Mouse (Mus musculus): ENCODE measurements at regions not wholly inside any gene's neighbourhood (a gene's known extent, or its start where the extent isn't known, plus 50 kb on each side); places are given as distances from the start of the nearest gene placed in this dataset.
A peak's percentile ranks its signal among the peaks of the same experiment; 100 is the strongest.
"Not testable (repeated sequence)": the region's sequence is repeated elsewhere in the genome, so short reads cannot be mapped to it uniquely, and the experiment has no call there.

DNA sequence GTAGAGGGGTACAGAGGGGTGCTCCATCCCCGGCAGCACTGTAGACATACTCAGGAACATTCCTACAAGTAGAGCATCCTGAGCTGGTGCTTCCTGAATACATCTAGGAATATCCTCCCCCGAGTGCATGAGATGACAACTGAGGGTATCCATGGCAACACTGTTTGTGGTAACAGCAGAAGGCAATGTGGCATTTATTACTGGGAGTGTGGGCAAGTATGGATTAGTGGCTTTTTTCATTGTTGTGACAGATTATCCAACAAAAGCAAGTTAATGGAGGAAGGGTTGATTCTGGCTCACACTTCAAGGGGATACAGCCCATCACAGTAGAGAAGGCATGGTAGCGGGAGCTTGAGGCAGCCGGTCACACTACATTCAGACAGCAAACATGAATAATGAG, 114.0 kb upstream of the Nxpe4 start:
- peak in 1 of 2 experiments; percentile 52 for DNase-seq (ENCODE audit: low spot score in 2 of 2)

DNA sequence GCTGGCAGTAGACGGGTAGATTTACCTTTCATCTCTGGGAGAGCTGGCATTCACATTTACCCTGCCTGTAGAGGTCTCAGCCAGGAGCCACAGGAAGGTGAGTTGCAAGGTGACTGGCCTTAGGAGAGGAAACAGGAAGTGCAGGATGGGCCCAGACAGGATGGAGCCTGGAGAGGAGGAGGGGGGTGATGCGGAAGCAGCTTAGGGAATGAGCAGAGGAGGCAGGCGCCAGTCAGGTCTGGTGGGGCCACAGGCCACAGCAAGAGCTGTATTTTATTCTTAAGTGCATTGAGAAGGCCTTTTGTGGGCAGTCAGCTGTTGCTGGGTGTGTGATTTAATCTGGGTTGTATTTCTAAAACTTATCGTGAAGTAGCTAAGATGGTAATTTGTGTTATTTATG, 108.2 kb upstream of the Nxpe4 start:
- DNase-seq (ENCODE audit: low spot score in 2 of 2): no peak

DNA sequence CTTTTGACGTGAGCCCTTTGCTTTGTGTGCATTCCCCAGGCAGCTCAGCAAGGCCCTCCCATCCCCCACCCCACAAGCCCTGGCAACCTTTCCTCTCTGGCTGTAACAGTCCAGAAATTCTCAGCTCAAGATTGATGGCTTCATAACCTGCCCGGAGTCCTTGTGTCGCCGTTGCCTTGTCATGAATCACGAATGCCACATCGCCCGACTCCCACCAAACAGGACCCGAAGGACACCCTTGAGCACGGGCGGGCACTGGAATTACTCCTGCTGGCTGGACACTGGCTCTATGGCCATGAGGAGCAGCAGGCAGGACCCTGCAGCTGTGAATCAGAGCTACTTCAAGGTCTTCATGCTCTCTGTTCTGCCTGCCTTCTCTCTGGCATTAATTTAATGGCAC, 106.6 kb upstream of the Nxpe4 start:
- DNase-seq (ENCODE audit: low spot score in 2 of 2): no peak

DNA sequence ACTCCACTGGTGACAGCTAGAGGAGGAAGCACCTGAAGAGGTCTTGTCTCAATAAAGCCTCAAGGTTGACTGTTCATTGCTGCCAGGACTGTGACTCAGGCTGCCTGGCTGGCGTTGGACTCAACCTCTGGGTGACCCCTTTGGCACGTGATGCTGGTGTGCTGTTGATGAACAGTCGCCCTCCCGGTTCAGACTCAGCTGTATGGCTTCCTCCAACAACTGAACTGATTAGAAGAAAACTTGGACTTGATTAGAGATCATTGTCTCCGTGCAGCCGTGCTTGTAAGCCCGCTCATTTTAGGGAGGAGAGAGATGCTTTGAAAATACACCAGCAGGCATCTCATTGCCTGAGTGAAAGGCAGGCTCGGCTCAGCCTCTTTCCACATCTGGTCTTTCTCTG, 103.2 kb upstream of the Nxpe4 start:
- DNase-seq (ENCODE audit: low spot score in 2 of 2): no peak

DNA sequence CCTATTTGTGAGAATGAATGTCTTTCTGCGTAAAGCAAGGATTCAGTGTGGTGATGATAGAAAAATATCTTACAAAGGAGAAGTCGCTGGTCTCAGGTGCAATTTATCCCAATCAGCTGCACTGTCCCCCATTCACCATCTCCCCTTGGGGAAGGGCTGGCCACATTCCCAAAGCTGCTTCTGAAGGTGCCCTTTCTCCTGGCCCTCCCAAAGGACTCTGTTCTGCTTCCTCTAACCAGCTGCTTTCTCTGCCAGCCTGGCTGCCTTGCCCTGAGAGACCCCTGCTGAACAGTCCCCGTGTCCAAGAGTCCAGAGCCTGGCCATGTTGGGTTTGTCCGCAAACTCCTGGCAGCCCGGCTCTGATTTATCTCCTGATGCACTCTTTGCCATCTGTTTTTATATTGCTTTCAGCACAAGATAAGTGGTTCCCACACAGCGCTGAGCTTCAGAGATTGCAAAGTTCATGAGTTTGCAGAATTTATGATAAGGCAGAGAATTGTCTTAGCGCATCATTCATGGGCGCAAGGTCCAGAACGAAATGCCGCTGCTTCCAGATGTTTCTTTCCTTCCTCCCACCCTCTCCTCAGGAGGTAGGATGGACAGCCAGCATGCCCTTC, 102.2 kb upstream of the Nxpe4 start:
- no peak for DNase-seq (ENCODE audit: low spot score in 2 of 2)

DNA sequence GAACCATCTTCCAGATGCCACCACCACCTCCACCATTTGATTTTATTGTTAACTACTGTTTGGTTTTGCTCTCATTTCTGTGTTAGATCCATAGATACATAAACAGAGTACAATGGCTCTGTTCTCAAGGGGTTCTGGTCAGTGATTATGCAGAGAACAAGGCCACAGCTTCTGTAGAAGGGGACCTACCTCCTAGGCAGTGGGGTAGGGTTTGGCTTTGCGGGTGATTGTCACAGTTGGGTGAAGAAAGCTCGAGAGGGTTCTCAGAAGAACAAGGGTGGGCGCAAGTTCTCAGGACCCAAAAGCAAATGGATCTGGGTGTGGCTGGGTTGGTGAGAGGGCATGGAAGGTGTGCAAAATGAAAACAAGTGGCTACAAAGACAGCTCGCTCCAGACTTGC, 100.8 kb upstream of the Nxpe4 start:
- DNase-seq (ENCODE audit: low spot score in 2 of 2): no peak

DNA sequence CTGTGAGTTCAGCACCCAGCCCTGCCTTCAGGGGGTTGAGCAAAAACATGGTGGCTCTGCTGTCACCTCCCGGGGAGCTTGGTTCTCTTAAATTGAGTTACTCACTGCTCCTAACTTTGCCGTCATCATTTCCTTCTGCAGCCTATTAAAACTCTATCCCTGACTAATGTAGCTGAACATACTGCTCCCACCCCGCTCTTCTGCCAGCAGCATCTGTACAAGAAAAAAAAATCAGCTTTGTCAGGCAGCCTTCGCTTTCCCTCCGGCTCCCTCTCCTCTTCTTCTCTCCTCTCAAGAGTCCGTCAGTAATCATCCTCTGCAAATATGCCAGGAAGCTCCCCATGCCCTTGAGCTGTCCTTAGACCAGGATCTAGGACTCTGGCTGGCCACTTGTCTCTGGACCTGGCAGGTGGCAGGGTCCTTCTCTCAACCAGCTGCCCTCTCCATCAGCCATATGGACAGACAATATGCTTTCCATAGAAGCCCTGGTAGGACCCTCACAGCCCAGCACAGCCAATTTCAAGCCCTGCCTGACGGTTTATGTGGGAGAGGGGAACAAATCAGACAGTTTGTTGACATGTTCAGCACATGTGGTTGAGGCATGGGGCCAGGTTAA, 95.0 kb upstream of the Nxpe4 start:
- no peak for DNase-seq (ENCODE audit: low spot score in 2 of 2)

DNA sequence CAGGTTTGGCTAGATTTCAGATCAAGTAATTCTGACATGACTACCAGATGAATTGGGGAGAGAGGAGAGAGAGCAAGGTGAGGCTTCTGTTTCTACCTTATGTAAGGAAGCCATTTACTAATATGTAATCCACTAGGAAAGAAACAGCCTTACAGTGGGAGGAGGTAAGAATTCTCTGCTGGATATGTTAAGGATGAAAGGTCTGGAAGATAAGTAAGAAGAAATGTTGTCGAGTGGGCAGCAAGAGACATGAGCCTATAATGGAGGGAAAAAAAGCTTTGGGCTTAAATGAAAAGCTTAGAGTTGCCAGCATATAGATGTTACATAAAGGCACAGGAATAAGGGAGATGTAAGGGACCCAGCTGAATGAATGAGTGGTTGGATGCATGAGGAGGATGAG, 89.2 kb upstream of the Nxpe4 start:
- peak in 1 of 2 experiments; percentile 37 for DNase-seq (ENCODE audit: low spot score in 2 of 2)

DNA sequence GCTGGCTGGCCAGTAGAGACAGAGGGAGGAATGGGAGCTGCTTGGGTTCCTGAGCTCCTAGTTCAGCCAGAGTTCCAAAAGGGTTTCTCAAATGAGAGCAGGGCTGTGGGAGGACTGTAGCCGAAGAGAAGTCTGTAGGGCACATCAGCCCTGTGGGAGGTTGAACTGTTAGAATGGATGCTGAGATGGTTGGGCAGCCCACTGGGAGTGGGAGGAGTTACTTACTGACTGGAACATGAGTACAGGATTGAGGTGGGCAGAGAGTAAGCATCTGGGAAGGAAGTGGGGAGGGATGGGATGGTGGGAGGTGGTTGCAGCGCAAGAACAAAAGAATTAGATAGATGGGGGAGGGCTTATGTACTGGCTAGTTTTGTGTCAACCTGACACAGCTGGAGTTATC, 88.7 kb upstream of the Nxpe4 start:
- DNase-seq (ENCODE audit: low spot score in 2 of 2): peak; percentile 77 to 88

DNA sequence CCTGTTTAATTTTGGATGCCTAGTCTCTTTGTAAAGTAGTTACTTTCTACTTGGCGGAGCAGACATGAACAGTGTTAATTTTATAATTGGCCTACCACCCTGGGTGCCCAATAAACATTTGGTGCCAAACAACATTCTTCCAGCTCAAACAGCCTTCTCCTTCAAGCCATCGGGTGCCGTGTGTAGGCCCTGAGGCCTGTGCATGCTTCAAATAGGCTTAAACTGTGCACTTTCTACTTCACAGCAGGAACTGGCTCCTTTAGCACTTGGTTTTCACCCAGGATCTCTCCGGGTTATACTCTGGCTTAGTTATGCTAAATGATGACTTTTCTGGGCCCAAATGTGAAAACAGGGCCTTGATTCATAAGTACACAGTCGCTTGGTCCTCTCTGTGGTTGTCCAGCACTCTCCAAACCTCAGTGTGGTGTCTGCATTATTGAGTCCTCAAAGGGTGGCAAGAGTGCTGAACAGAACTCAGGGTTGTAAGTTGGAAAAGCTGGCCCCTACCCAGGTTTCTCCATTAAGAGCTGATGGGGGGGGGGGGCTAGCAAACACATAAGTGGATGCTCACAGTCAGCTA, 86.1 kb upstream of the Nxpe4 start:
- DNase-seq (ENCODE audit: low spot score in 2 of 2): no peak

DNA sequence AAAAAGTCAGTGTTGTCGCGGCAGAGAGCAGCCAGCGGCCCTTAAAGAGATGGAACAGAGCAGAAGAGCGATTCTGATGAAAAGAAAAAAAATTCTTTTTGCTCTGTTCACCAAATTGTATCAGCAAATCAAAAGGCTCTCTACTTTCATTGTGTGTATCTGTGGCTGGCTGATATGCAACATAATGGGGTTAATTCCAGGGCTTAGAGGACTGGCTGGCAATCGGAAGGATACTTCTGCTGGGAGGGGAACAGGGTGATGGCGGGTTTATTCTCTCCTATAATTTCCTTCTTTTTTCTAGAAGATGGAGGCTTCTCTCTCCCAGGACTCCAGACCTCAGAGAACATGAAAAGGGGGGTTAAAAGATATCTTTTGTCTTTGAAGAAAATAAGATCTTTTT, 79.4 kb upstream of the Nxpe4 start:
- no peak for DNase-seq (ENCODE audit: low spot score in 2 of 2)

DNA sequence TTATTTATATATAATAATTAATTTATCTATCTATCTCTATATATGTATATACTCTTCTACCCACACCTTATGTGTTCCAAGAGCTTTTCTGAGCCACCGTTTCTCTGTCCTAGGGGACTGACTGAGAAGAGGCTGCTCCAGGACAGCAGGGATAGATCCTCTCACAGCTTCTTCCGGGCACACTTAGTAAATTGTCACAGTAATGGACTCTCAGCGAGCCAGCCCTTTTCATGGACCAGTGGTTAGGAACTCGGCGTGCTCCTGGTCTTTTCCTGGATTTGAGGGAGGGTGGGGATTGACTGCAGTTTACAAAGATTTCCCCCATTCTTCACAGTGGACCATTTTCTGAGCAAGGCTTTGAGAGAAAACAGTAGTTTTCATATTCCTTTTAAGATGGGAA, 77.6 kb upstream of the Nxpe4 start:
- DNase-seq (ENCODE audit: low spot score in 2 of 2): not testable (repeated sequence)

DNA sequence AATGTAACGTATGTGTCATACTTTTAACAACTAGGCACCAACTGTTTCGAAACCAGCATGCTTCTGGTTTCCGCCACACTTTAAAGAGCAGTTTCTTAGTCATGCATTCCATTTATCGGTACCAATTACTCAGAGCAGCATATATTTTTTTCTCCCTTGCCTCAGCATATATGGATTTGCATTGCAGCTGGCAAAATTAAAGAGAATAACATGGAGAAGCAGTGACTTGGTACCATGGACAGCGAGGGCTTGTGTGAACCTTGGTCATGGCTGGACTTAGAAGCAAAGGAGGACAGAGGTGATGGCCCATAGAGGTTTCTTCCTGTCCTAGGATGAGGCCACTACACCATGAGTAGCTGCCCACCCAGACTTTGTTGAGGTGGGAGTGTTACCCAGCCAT, 72.2 kb upstream of the Nxpe4 start:
- no peak for DNase-seq (ENCODE audit: low spot score in 2 of 2)

DNA sequence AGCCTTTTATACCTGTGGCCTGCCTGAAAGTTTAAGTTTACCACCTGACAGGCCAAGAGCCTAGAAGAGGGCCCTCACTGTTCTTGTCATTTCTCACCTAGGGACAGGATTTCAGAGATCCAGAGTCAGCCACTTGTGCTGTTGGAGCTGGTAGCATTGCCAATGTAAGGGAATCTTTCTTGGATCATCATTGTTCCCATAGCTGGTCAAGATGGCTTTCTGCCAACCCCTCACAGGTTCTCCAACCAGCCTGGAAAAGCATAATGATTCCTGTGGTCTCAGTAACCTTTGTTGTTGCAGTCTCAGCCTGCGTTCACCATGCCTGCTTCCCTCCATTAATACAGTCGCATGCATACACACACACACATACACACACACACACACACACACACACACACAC, 67.1 kb upstream of the Nxpe4 start:
- no peak for DNase-seq (ENCODE audit: low spot score in 2 of 2)

DNA sequence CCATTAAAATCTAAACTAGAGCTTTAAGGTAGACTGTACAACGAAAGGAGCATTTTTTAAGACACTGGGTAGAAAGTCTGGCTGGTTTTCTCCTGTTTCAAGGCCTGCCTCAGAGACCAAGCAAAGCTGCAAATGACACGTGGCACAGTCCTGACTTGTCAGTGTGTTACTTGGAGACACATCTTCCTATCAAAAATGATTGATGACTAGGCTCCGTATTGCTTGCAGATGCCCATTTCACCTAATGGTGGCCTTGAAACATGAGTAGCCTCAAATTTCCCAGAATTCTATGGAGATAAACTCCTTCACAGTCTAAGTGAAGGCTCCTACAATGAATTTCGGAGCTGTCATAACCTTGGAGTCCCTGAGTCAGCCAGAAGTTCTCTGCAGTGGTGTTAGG, 62.0 kb upstream of the Nxpe4 start:
- DNase-seq (ENCODE audit: low spot score in 2 of 2): no peak

DNA sequence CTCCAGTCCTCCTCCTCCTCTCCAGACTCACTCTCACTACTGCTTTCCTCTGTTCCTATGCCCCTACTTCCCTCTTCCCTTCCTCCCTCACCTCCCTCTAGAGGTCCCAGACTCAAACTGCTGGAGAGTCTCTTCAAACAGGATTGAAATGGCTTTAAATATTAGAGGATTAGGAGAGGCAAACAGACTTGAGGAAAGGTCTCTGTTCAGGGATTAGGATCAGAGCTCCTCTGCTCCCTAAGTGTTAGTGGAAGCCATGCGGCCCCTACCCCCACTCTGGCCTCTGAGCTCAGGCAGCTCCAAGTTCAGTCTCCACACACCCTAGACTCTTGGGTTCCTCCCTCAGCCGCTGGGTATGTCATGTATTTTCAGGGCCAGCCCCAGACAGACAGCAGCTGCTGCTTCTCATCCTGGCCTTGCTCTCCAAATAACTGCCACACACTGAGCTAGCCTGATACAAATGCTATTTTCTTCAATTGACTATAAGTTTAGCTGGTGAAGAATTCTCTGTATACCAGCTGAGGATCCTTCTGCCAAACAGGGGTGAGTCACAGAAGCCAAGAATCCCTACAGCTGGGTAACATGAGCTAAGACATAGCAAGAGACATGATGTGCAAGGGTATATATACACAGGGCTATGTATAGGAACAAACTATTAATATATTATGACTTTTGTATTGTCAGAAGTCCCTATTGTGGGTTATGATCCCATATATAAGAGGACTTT, 55.2 kb upstream of the Nxpe4 start:
- DNase-seq (ENCODE audit: low spot score in 2 of 2): no peak

DNA sequence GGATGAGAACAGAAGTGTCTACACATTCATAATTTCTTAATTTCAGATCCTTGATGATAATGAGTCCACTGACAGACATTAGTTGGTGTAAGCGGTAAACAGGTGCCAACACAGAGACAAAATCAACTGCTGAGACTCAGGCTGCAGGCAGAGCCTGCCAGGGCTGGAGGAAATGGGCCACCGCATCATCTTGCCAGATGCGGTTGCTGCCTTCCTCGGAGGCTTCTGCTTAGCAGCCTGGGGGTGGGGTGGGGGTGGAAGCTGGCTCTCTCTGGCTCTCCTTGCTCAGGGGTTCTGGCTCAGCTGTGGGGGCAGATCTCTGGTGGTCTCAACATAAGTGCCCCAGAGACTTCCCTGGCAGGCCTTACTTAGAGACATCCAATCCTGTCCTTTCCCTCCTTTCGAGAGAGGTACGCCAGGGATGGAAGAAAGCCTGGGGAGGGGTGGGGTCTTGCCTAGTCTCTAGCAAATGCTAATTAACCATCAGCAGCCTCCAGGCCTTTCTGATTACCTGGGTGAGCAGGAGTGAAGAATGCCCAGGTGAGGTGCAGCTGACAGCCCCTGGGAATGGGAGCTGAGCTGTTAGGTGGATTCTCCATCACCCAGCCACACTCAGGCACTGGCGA, 52.7 kb upstream of the Nxpe4 start:
- DNase-seq (ENCODE audit: low spot score in 2 of 2): peak in 1 of 2 experiments; percentile 28

DNA sequence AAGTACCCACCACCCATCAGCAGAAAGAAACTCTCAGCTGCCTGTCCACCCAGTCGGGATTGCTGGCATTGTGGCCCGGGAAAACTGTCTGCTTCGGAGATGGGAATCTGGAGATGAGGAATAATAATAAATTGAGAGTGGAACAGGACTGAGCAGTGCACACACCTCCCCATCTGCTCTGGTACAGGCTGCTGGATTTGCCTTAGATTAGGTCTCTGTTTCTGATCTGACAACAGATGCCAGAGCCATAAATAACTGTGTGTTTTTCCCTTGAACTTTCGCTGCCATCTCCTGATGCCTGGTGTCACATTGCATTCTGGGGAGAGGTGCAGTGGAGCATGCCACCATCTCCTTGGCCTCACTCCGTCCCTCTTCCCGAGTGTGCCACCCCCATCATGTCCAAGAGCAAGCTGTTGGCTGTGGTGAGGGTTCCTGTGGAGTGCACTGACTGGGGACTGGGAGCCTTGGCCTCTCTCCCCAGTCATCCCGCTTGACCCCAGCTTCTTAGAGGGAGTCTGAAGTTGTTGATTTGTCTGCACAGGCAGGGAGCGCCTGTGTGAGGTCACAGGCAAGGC, 50.4 kb upstream of the Nxpe4 start:
- DNase-seq (ENCODE audit: low spot score in 2 of 2): no peak
